Mouse (Mus musculus): ENCODE results near the gene Tceanc. TPM values are rescaled to one million over a fixed set of nuclear protein-coding genes. Genes with fewer than 3 reads are reported as not detected.

Tceanc gene
- polyA plus RNA-seq (2012; fragmentation: generic; extraction: Trizol) = 1 to 10 TPM in 1 of 2 experiments, under 1 TPM in 1; 0.09 to 1.1 TPM

DNA sequence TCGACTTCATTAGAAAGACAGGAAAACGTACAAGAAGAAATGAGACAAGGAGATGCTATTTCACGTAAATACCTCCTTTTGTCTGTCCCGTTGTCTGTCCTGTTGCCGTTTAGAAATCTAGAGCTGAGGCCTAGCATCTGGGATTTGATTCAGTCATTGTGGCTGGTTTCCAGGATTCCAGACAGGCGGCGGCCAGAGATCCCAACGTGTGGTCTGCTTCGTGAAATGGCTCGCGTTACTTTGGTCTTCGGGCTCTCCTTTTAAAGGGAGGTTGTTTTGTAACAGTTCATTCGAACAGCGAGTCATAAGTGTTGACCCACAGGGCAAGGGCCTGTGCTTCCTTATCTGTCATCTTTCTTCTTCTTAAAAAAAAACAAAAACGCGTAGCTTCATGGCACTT is at the start of gene Tceanc:
TSS of gene Tceanc (minus strand) at position 223 of the 400 bp plus-strand sequence.

DNA sequence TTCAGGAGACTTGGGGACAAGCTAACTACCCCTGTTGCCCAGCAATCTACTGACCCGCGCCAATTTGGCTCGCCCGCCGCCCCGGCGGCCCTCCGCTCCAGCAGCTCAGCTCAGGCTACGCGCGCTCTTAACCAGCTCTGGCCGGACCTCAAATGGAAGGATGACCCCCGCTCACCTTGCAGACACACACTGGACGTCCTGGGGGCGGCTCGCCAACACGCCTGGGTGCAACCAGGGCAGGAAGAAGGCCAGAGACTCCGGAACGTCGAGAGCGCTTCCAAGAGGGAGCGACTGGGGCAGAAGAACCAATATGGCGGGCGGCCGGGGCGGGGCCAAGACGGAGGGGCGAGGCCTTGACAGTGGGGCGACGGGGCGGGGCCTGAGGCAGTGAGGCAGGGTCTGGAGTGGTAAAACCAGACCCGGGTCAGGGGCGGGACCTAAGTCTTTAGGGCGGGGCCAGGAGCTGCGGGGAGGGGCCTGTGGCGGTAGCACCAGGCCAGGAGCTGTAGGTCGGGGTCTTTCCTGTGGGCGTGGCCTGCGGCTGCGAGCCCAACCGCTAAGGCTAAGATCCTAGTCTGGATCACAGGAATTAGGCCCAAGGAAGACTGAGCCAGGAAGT is 38.9 kb downstream of the Tceanc start, which contains the start of gene Rab9:
TSS of gene Rab9 (minus strand) at position 503 of the 619 bp plus-strand sequence.

Other genes starting within 250 kb of the Tceanc start
- gene Trappc2, start 78.0 kb downstream of the Tceanc start, polyA plus RNA-seq (2012; fragmentation: generic; extraction: Trizol) = 1 to 10 TPM in 1 of 2 experiments, under 1 TPM in 1; 0.34 to 4.0 TPM
- gene Ofd1, start 77.9 kb downstream of the Tceanc start, polyA plus RNA-seq (2012; fragmentation: generic; extraction: Trizol) = 1 to 10 TPM in 1 of 2 experiments, under 1 TPM in 1; 0.19 to 3.8 TPM
- 10 to 100 TPM in 1 of 2 experiments, 1 to 10 TPM in 1; 4.0 to 84.4 TPM for gene Rab9, start 38.7 kb downstream of the Tceanc start, polyA plus RNA-seq (2012; fragmentation: generic; extraction: Trizol)
- gene Egfl6, start 67.2 kb upstream of the Tceanc start, polyA plus RNA-seq (2012; fragmentation: generic; extraction: Trizol) = under 1 TPM in 1 of 2 experiments, not detected in 1; 0.19 TPM

Measured in C3H10T1/2 (cell line).